Mouse (Mus musculus) heart, embryonic 14.5 days (tissue): ENCODE results near the gene Akap8. TPM values are rescaled to one million over a fixed set of nuclear protein-coding genes. Genes with fewer than 3 reads are reported as not detected.

ENCODE experiments used
- ATAC-seq: fragments of 200-750 bp; cut with Nextera tagmentation; 2 replicates; pipeline ENCODE4 v1.8.0; 2017; ENCODE audit warnings: low read depth, moderate TSS enrichment; ENCODE audit not compliant: insufficient number of reproducible peaks, insufficient read depth, low FRiP score
- H3K27ac ChIP-seq, 2 experiments: fragments of 200-500 bp in 1 of 2; fragments of 300-500 bp in 1 of 2; sonication (generic) in 1 of 2; replicated peaks in 1 of 2; 2 replicates each; pipeline ENCODE4 v1.5.1; 2012 to 2014; ENCODE audit warnings: low read depth in 2 of 2, low read length in 2 of 2, control low read depth in 1 of 2, mild to moderate bottlenecking in 1 of 2, mixed read lengths in 1 of 2; ENCODE audit not compliant: control insufficient read depth in 1 of 2, insufficient read depth in 1 of 2
- H3K27me3 ChIP-seq: fragments of 300-500 bp; sonication (generic); 2 replicates; pipeline ENCODE4 v1.6.1; 2014; ENCODE audit warnings: mild to moderate bottlenecking, low read length, control low read depth; ENCODE audit not compliant: control insufficient read depth, insufficient read depth
- H3K36me3 ChIP-seq: fragments of 300-500 bp; sonication (generic); 2 replicates; pipeline ENCODE4 v1.6.1; 2014; ENCODE audit warnings: mild to moderate bottlenecking, control low read depth, low read length, mixed read lengths; ENCODE audit not compliant: control insufficient read depth, insufficient read depth
- H3K4me1 ChIP-seq, 2 experiments: fragments of 200-500 bp in 1 of 2; fragments of 300-500 bp in 1 of 2; sonication (generic) in 1 of 2; 2 replicates each; pipeline ENCODE4 v1.6.1; 2012 to 2014; ENCODE audit warnings: low read length in 2 of 2, control low read depth in 1 of 2, mixed read lengths in 1 of 2; ENCODE audit not compliant: control insufficient read depth in 2 of 2, insufficient read depth in 2 of 2
- H3K4me2 ChIP-seq: fragments of 300-500 bp; sonication (generic); 2 replicates; pipeline ENCODE4 v1.6.1; 2014; ENCODE audit warnings: mild to moderate bottlenecking, low read length
- H3K4me3 ChIP-seq, 2 experiments: fragments of 200-500 bp in 1 of 2; fragments of 300-500 bp in 1 of 2; sonication (generic) in 1 of 2; 2 replicates each; pipeline ENCODE4 v1.5.1; 2012 to 2014; ENCODE audit warnings: low read length in 2 of 2, mild to moderate bottlenecking in 2 of 2, control low read depth in 1 of 2, low read depth in 1 of 2, moderate library complexity in 1 of 2; ENCODE audit not compliant: control insufficient read depth in 1 of 2, insufficient read depth in 1 of 2
- H3K9ac ChIP-seq: fragments of 300-500 bp; sonication (generic); 2 replicates; pipeline ENCODE4 v1.6.1; 2014; ENCODE audit warnings: mild to moderate bottlenecking, low read length
- H3K9me3 ChIP-seq: fragments of 300-500 bp; sonication (generic); 2 replicates; pipeline ENCODE4 v1.6.1; 2016; ENCODE audit warnings: low read length, control low read depth; ENCODE audit not compliant: control insufficient read depth
- WGBS: fragments of 180-500 bp; shearing (Covaris S2); extraction: QIAGEN DNeasy Blood & Tissue Kit; methylation state at CpG from one replicate; pipeline ENCODE4 v1.1.7; 2014; 5-methylcytosine and 5-hydroxymethylcytosine counted together
- polyA plus RNA-seq: library from polyadenylated mRNA; unstranded; fragments of >200 nt; fragmentation: Nextera tagmentation; extraction: Ambion mirVana; gene quantifications from 2 replicates; pipeline ENCODE4 v1.2.1, GENCODE M21; 2014

The Akap8 gene
- polyA plus RNA-seq, 1 experiment from 2014 or later, result 34.9 TPM

GRCm38 (mm10) chr17:32283341-32283740 is 37.7 kb downstream of the Akap8 start:
- H3K36me3 ChIP-seq, result no peaks in the 10 kb centered on the region
- no peaks in the 10 kb centered on the region for H3K27me3 ChIP-seq
- H3K9me3 ChIP-seq, result no peaks in the 10 kb centered on the region
- peak overlapping the region; percentile 98 for H3K9ac ChIP-seq
- 6% methylated on average over 7 of the region's 7 CpGs for WGBS
- 0 out of 2 replicates have a peak, but pooled peaks have one; percentile 19 for ATAC-seq
- peak overlapping the region; percentile 81 to 99 for H3K27ac ChIP-seq
- peak overlapping the region; percentile 74 for H3K4me2 ChIP-seq
- H3K4me3 ChIP-seq, result peak overlapping the region; percentile 86 to 94
- peaks cover 0 to 18% of the 10 kb centered on the region in 2 experiments; a peak in 3 of 4 replicates for H3K4me1 ChIP-seq

DNA sequence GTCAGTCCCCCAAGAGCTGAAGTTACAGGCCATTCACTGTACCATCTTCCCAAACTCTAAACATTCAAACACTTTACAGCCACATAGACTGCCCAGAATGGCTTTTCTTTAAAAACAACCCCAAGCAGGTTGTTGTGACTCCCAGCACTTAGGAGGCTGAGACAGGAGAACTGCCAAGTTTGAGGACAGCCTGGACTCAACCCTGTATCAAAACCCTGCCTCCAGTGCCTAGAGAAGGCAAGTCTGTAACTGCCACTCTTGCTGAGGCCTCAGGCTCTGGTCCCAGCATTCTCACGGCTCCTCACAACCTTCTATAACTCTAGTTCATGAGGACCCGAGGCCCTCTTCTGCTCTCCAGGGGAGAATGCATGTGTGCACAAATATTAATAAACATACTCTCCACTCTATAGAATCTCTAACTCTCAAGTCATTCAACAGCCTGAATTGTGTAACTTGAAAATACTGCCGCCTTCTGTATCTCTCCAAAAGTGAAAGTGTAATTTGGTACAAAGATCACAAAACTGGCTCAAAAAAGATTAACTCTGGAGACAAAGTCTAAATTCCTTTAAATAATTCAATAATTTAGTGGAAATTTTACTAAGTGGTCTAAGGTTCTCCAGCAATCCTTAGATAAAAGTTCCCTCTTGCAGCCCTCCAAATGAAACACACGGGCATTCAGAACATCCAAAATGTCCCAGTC is 39.3 kb downstream of the Akap8 start:
- Histone ChIP-seq H3K27me3 (no peaks in the 10 kb centered on the region), H3K9me3 (no peaks in the 10 kb centered on the region), H3K4me2 (0 out of 2 replicates have a peak overlapping the region, but pooled peaks have one; percentile 11), H3K9ac (0 out of 2 replicates have a peak overlapping the region, but pooled peaks have one; percentile 10), H3K4me3 (no peak overlapping the region), H3K4me1 (peaks cover 0 to 18% of the 10 kb centered on the region in 2 experiments; a peak in 3 of 4 replicates), H3K27ac (no peak overlapping the region), H3K36me3 (no peaks in the 10 kb centered on the region)
- no peak for ATAC-seq
- 69% methylated on average over 4 of the region's 4 CpGs for WGBS

GRCm38 (mm10) chr17:32281126-32281525 is 39.9 kb downstream of the Akap8 start:
- ATAC-seq, result no peak
- H3K4me1 ChIP-seq, result peaks cover 0 to 20% of the 10 kb centered on the region in 2 experiments; a peak in 3 of 4 replicates
- H3K9ac ChIP-seq, result no peak overlapping the region
- no peak overlapping the region for H3K27ac ChIP-seq
- no peaks in the 10 kb centered on the region for H3K9me3 ChIP-seq
- H3K36me3 ChIP-seq, result no peaks in the 10 kb centered on the region
- 86% methylated on average over 2 of the region's 2 CpGs for WGBS
- H3K27me3 ChIP-seq, result no peaks in the 10 kb centered on the region
- no peak overlapping the region for H3K4me2 ChIP-seq
- H3K4me3 ChIP-seq, result no peak overlapping the region

DNA sequence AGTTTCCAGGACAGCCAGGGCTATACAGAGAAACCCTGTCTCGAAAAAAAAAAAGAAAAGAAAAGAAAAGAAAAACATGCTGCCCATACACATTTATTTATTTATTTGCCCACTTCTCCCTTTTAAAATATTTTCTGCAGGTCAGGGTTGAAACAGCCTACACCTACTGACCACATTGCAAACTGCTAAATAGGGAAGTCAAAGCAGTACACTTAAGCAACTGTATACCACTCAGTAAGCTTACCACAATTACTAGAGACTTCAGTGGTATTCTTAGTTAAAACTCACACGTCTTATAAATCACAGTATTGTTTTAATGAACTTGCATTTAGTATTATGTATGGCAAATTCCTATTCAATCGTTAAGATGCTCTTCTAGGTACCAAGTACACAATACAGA is 40.5 kb downstream of the Akap8 start:
- Histone ChIP-seq H3K4me1 (peaks cover 0 to 24% of the 10 kb centered on the region in 2 experiments; a peak in 3 of 4 replicates), H3K27ac (no peak overlapping the region), H3K4me2 (no peak overlapping the region), H3K36me3 (no peaks in the 10 kb centered on the region), H3K27me3 (no peaks in the 10 kb centered on the region), H3K9ac (no peak overlapping the region), H3K4me3 (no peak overlapping the region), H3K9me3 (no peaks in the 10 kb centered on the region)
- no peak for ATAC-seq
- 90% methylated on average over 3 of the region's 3 CpGs for WGBS

DNA sequence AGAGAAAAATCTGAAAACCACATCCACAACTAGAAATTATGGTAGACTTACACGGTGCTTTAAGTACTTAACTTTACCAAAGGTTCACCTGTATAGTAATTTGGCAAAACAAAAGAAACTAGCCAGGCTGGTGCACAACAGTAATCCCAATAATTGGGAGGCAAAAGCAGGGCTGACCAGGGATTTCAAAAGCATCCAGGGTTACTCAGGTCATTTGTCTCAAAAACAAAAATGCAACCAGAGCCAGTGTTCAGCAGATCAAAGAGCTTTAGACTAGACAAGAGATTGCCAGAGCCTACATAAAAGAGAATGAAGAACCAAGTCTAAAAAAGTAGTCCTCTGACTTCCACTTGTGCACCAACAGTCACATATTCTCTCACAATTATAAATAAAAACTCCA is 43.8 kb downstream of the Akap8 start:
- Histone ChIP-seq H3K27me3 (no peaks in the 10 kb centered on the region), H3K4me2 (no peak overlapping the region), H3K4me3 (no peak overlapping the region), H3K36me3 (no peaks in the 10 kb centered on the region), H3K27ac (no peak overlapping the region), H3K4me1 (peaks cover 0 to 15% of the 10 kb centered on the region in 2 experiments; a peak in 3 of 4 replicates), H3K9me3 (no peaks in the 10 kb centered on the region), H3K9ac (no peak overlapping the region)
- ATAC-seq, result no peak
- WGBS, result 92% methylated on average over 1 of the region's 1 CpGs

DNA sequence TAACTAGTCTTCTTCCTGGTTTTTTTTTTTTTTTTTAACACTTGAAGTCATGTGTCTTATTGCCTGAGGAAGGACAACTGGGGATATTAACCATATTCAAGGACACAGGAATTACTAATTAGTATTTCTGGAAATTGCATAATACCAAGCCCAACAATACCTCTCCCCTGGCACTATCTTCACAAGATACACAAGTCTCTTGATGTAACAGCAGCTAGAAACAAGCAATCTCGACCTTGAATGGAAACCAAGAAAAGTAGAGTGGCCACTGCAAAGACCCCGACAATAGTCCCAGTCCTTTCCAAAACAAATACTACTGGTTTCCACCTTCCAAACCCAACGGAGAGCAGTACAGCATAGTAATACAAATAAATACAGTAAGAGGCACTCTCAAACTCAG is 45.5 kb downstream of the Akap8 start:
- no peaks in the 10 kb centered on the region for H3K36me3 ChIP-seq
- H3K27me3 ChIP-seq, result no peaks in the 10 kb centered on the region
- peaks cover 2 to 24% of the 10 kb centered on the region in 2 experiments; a peak in 3 of 4 replicates for H3K4me1 ChIP-seq
- WGBS, result 76% methylated on average over 3 of the region's 3 CpGs
- no peaks in the 10 kb centered on the region for H3K9me3 ChIP-seq
- no peak overlapping the region for H3K27ac ChIP-seq
- H3K4me3 ChIP-seq, result no peak overlapping the region
- no peak overlapping the region for H3K4me2 ChIP-seq
- ATAC-seq, result no peak
- H3K9ac ChIP-seq, result no peak overlapping the region

DNA sequence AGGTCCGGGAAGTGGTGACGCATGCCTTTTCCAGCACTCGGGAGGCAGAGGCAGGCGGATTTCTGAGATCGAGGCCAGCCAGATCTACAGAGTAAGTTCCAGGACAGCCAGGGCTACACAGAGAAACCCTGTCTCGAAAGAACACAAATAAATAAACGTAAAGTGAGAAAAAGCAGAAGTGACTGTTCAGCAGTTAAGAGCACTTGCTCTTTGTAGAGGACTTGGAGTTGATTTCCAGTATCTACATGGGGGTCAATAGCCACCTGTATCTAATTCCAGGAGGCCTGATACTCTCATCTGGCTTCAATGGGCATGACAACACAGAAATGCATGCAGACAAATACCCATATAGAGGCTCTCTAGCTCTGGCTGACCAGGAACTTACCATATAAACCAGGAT is 51.9 kb downstream of the Akap8 start:
- no peak overlapping the region for H3K4me3 ChIP-seq
- no peak overlapping the region for H3K27ac ChIP-seq
- H3K4me1 ChIP-seq, result peaks cover 2 to 42% of the 10 kb centered on the region in 2 experiments; a peak in 3 of 4 replicates
- H3K36me3 ChIP-seq, result no peaks in the 10 kb centered on the region
- no peak overlapping the region for H3K9ac ChIP-seq
- no peaks in the 10 kb centered on the region for H3K27me3 ChIP-seq
- no peak for ATAC-seq
- H3K9me3 ChIP-seq, result no peaks in the 10 kb centered on the region
- 86% methylated on average over 7 of the region's 7 CpGs for WGBS
- H3K4me2 ChIP-seq, result no peak overlapping the region
